Mouse (Mus musculus) stomach, embryonic 14.5 days (tissue): Measurements from ENCODE around the gene Cntn5. TPM values are rescaled to one million over a fixed set of nuclear protein-coding genes. Genes with fewer than 3 reads are reported as not detected.

Source experiments
- ATAC-seq: fragments of 200-750 bp; cut with Nextera tagmentation; 2 replicates; pipeline ENCODE4 v1.8.0; 2017; ENCODE audit warnings: low read depth, moderate TSS enrichment; ENCODE audit not compliant: insufficient number of reproducible peaks, insufficient read depth, low FRiP score
- H3K27ac ChIP-seq: fragments of 300-500 bp; sonication (generic); 2 replicates; pipeline ENCODE4 v1.5.1; 2014; ENCODE audit warnings: mild to moderate bottlenecking, low read length, moderate library complexity, mixed read lengths
- H3K27me3 ChIP-seq: fragments of 300-500 bp; sonication (generic); 2 replicates; pipeline ENCODE4 v1.6.1; 2014; ENCODE audit warnings: low read length, control low read depth, mixed read lengths; ENCODE audit not compliant: control insufficient read depth, insufficient read depth
- H3K36me3 ChIP-seq: fragments of 300-500 bp; sonication (generic); 2 replicates; pipeline ENCODE4 v1.6.1; 2014; ENCODE audit warnings: mild to moderate bottlenecking, control low read depth, low read length, moderate library complexity, mixed read lengths; ENCODE audit not compliant: control insufficient read depth, insufficient read depth
- H3K4me1 ChIP-seq: fragments of 300-500 bp; sonication (generic); 2 replicates; pipeline ENCODE4 v1.6.1; 2014; ENCODE audit warnings: low read length, control low read depth, mixed read lengths; ENCODE audit not compliant: control insufficient read depth, insufficient read depth
- H3K4me2 ChIP-seq: fragments of 300-500 bp; sonication (generic); replicated peaks from 2 replicates; pipeline ENCODE4 v1.6.1; 2014; ENCODE audit warnings: low read depth, low read length, control low read depth
- H3K4me3 ChIP-seq: fragments of 300-500 bp; sonication (generic); 2 replicates; pipeline ENCODE4 v1.5.1; 2014; ENCODE audit warnings: low read depth, low read length, control low read depth
- H3K9ac ChIP-seq: fragments of 300-500 bp; sonication (generic); replicated peaks from 2 replicates; pipeline ENCODE4 v1.6.1; 2014; ENCODE audit warnings: low read depth, mild to moderate bottlenecking, control low read depth, low read length, moderate library complexity, mixed read lengths
- H3K9me3 ChIP-seq: fragments of 300-500 bp; sonication (generic); 2 replicates; pipeline ENCODE4 v1.6.1; 2016; ENCODE audit warnings: low read depth, low read length, control low read depth; ENCODE audit not compliant: control insufficient read depth
- WGBS: fragments of 180-500 bp; shearing (Covaris S2); extraction: QIAGEN DNeasy Blood & Tissue Kit; methylation state at CpG from one replicate; pipeline ENCODE4 v1.1.7; 2014; 5-methylcytosine and 5-hydroxymethylcytosine counted together
- polyA plus RNA-seq: library from polyadenylated mRNA; unstranded; fragments of >200 nt; fragmentation: Nextera tagmentation; extraction: Ambion mirVana; gene quantifications from 2 replicates; pipeline ENCODE4 v1.2.1, GENCODE M21; 2014

Gene Cntn5
- polyA plus RNA-seq, 1 experiment from 2014 or later: 0.20 TPM

DNA sequence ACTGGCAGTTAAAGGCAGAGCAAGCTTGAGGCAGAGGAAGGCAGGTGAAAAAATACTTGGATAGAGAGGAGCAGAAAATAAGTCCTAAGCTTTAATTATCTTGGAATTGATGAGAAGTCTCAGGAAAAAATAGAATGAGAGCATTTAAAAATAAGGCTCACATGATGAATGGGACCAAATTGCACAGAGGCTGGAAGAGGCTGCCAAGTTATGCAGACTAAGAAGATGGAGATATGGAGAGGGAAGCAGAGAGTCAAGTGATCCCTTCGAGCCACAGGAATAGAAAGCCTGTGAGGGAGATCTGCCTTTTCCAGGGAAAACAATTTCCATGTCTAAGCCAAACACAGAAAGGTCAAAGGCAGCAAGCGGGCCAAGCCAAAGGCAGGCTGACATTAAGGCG is 446.7 kb downstream of the Cntn5 start:
- 18% methylated on average over 3 of the region's 3 CpGs for WGBS
- Histone ChIP-seq H3K27me3 (no peaks in the 10 kb centered on the region), H3K27ac (no peak overlapping the region), H3K36me3 (no peaks in the 10 kb centered on the region), H3K4me1 (no peaks in the 10 kb centered on the region), H3K4me3 (no peak overlapping the region), H3K9ac (no peak overlapping the region), H3K9me3 (no peaks in the 10 kb centered on the region), H3K4me2 (no peak overlapping the region)
- no peak for ATAC-seq

DNA sequence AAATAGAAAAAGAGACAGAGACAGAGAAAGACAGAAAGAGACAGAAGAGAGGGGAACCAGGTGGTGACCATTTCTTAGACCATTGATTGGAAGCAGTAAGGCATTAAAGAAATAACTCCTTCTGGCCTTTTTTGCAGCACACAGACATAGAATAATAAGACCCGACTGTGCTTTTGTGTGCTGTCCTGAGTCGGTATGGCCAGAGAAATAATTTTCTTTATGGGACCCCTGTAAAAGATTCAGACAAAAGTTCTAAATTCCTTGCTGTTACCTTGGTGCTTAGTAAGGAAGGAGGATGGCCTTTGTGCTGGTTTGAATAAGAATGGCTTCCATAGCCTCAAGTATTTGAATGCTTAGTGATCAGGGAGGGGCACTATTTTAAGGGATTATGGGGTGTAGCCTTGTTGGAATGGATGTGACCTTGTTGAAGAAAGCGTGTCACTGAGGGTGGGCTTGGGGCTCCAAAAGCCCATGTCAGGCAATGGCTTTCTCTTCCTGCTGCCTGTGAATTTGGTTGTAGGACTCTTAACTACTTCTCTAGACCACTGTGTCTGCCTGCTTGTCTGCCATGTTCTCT is 455.5 kb downstream of the Cntn5 start:
- H3K9me3 ChIP-seq: no peaks in the 10 kb centered on the region
- H3K4me2 ChIP-seq: no peak overlapping the region
- 94% methylated on average over 3 of the region's 3 CpGs for WGBS
- no peaks in the 10 kb centered on the region for H3K27me3 ChIP-seq
- H3K9ac ChIP-seq: no peak overlapping the region
- H3K27ac ChIP-seq: no peak overlapping the region
- H3K4me3 ChIP-seq: no peak overlapping the region
- no peaks in the 10 kb centered on the region for H3K4me1 ChIP-seq
- no peaks in the 10 kb centered on the region for H3K36me3 ChIP-seq
- ATAC-seq: no peak

DNA sequence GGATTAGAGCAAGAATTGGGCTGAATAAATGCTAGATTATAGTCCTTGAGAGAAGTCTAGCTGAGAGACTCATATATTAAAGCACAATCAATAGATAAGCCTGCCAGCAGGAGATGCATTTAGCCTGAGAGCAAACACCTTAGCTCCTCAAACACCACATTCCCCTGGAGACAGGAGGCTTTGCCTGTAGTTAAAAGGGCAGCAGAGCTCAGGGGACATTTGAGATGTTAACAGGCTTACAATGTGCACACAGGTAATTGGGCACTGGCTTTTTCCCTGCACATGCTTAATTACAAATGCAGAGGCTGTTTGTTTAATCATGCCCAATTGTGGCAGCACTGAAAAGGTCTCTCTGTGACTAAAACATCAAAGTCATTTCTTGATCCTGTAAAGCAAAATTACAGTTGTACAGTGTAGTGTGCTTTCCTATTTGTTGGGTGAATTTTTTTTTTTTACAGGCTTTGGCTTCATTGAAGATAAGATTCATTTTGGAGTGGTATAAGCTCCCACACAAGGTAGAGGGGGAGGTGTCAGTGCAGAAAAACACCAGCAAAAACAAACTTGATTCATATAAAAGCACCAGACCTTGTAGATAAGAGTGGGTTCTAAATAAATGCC is 457.2 kb downstream of the Cntn5 start:
- H3K9ac ChIP-seq: no peak overlapping the region
- no peak overlapping the region for H3K27ac ChIP-seq
- H3K4me3 ChIP-seq: no peak overlapping the region
- no peaks in the 10 kb centered on the region for H3K9me3 ChIP-seq
- no peaks in the 10 kb centered on the region for H3K4me1 ChIP-seq
- no peak for ATAC-seq
- no peak overlapping the region for H3K4me2 ChIP-seq
- H3K27me3 ChIP-seq: no peaks in the 10 kb centered on the region
- H3K36me3 ChIP-seq: no peaks in the 10 kb centered on the region

DNA sequence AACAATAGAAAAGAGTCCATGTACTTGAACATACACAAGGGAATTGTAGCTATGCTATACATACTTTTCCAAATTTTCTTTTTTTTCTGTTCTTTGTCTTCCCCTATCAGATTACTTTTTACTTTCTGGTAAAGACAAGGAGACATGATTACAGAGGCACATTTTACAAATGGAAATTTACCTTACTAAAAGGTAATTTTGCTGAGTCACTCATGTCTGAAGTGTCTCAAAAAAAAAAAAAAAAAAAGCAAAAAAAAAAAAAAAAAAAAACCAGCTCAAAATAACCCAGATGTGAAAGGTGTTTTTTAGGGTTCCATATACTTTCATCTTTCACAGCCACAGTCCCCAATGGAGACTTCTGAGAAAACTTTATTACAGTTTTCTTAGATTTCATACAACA is 492.5 kb downstream of the Cntn5 start:
- Histone ChIP-seq H3K4me2 (no peak overlapping the region), H3K4me3 (no peak overlapping the region), H3K27ac (no peak overlapping the region), H3K4me1 (no peaks in the 10 kb centered on the region), H3K9me3 (no peaks in the 10 kb centered on the region), H3K27me3 (no peaks in the 10 kb centered on the region), H3K36me3 (no peaks in the 10 kb centered on the region), H3K9ac (no peak overlapping the region)
- no peak for ATAC-seq

DNA sequence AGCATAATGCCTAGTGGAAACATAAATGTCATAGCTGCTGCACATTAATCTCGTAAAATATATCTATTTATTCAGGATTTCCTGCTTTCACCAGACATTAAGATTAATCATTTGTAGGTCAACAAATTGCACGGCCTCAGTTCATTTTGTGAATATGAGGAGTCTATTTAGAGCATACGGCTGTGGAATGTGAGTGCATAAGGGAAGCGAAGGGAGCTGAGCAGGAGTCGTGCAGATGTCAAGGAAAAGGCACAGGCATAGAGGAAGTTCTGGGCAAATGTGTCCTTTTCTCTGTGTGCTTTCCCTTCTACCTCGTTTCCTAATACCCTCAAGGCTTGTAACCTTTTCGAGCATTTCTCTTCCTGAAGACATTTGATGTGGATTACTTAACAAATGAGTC is 504.5 kb downstream of the Cntn5 start:
- Histone ChIP-seq H3K4me1 (no peaks in the 10 kb centered on the region), H3K4me3 (no peak overlapping the region), H3K9ac (no peak overlapping the region), H3K27ac (no peak overlapping the region), H3K9me3 (no peaks in the 10 kb centered on the region), H3K27me3 (no peaks in the 10 kb centered on the region), H3K4me2 (no peak overlapping the region), H3K36me3 (no peaks in the 10 kb centered on the region)
- 16% methylated on average over 7 of the region's 7 CpGs for WGBS
- no peak for ATAC-seq

DNA sequence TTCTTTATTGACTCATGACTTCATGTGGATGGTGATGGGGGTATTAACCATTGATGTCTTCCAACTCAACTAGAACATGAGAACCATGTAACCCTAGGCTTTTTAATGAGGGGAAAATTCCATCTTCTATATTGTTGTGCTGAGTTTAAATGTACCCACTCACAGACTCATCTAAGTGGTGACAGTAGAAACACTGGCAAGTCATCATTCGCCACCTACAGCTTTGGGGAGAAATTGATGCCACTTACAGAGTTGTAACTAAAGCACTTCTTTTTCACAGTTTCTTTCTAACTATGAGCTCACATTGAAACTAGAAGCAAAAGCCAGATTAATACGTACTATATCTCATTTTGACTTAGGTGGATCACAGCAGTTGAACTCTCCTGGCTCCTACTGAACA is 514.7 kb downstream of the Cntn5 start:
- Histone ChIP-seq H3K4me3 (no peak overlapping the region), H3K9ac (no peak overlapping the region), H3K9me3 (no peaks in the 10 kb centered on the region), H3K4me2 (no peak overlapping the region), H3K36me3 (no peaks in the 10 kb centered on the region), H3K4me1 (no peaks in the 10 kb centered on the region), H3K27me3 (no peaks in the 10 kb centered on the region), H3K27ac (no peak overlapping the region)
- WGBS: 91% methylated on average over 2 of the region's 2 CpGs
- ATAC-seq: no peak

DNA sequence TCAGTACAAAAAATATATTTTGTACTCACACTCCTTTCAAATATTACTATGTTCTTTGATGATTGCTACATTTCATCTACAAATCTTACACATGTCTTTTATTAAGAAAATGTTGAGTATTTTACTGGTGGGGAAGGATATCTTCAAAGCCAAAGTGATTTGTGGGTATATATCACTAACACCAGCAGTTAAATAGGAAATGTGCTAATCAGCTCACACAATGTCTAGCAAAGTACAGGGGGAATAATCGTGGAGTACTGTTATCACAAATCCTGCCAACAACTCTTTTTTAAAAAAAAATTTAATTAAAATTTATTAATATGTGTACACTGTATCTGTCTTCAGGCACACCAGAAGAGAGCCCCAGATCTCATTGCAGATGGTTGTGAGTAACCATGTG is 520.1 kb downstream of the Cntn5 start:
- no peak for ATAC-seq

DNA sequence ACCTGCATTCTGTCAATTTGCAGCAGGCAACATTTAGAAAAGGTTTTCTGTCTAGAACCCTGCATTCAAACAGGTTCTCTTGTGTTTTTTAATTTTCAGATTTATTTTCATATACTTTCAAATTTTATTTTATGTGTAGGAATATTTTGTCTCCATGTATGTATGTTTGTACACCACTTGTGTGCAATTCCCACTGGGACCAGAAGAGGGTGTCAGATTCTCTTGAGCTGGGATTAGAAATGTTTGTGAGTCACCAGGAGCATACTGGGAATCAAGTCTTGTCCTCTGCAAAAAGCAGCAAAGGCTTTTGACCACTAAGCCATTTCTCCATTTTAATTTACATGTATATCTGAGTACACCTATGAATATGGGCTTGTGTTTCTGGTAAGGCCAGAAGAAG is 521.4 kb downstream of the Cntn5 start:
- no peak overlapping the region for H3K4me3 ChIP-seq
- H3K9me3 ChIP-seq: no peaks in the 10 kb centered on the region
- H3K27ac ChIP-seq: no peak overlapping the region
- H3K4me2 ChIP-seq: no peak overlapping the region
- ATAC-seq: no peak
- H3K27me3 ChIP-seq: no peaks in the 10 kb centered on the region
- H3K9ac ChIP-seq: no peak overlapping the region
- H3K36me3 ChIP-seq: no peaks in the 10 kb centered on the region
- H3K4me1 ChIP-seq: no peaks in the 10 kb centered on the region

More for the DNA sequence above, 520.1 kb downstream of the Cntn5 start:
- no peak overlapping the region for H3K4me3 ChIP-seq
- H3K4me2 ChIP-seq: no peak overlapping the region
- no peaks in the 10 kb centered on the region for H3K27me3 ChIP-seq
- H3K9me3 ChIP-seq: no peaks in the 10 kb centered on the region
- no peak overlapping the region for H3K9ac ChIP-seq
- H3K27ac ChIP-seq: no peak overlapping the region
- no peaks in the 10 kb centered on the region for H3K4me1 ChIP-seq
- H3K36me3 ChIP-seq: no peaks in the 10 kb centered on the region
- WGBS: 77% methylated on average over 1 of the region's 1 CpGs

DNA sequence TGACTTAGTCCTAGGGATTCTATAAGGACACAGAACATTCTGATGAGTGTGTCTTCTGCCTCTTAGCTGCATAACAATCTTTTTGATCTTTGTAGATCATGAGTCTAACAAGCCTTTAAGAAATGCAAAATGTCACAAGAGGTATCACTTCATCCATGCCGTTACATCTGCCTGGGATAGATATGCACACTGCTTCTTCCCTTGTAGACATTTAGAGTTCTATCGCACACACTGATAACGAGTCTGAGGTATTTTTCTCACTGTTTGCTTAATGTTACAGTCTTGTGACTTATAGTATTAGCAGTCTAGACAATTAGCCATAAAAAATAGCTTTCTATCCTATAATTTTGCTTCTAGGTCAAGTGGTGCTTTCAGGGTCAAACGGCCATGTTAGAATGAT is 522.9 kb downstream of the Cntn5 start:
- Histone ChIP-seq H3K4me2 (no peak overlapping the region), H3K9me3 (no peaks in the 10 kb centered on the region), H3K4me3 (no peak overlapping the region), H3K27ac (no peak overlapping the region), H3K36me3 (no peaks in the 10 kb centered on the region), H3K9ac (no peak overlapping the region), H3K4me1 (no peaks in the 10 kb centered on the region), H3K27me3 (no peaks in the 10 kb centered on the region)
- ATAC-seq: no peak
- WGBS: 80% methylated on average over 4 of the region's 4 CpGs
